Mouse (Mus musculus) urinary bladder, postnatal 14 days (tissue): ENCODE data around the gene Rap1gap2.
A peak's percentile ranks its signal among the peaks of the same experiment; 100 is the strongest.

ENCODE experiments used
- DNase-seq: peaks from one replicate; pipeline ENCODE4 v3.0.0; 2021; ENCODE audit warnings: low spot score

Rap1gap2 gene

GRCm38 (mm10) chr11:74537352-74537751 is 73.4 kb downstream of the Rap1gap2 start:
- DNase-seq = no peak

- DNase-seq = peak; percentile 29
These were observed 74.4 kb downstream of the Rap1gap2 start for GRCm38 (mm10) chr11:74536140-74536842.

GRCm38 (mm10) chr11:74534380-74534779 is 76.3 kb downstream of the Rap1gap2 start:
- no peak for DNase-seq

- no peak for DNase-seq
These were observed 77.7 kb downstream of the Rap1gap2 start for GRCm38 (mm10) chr11:74533050-74533449.

GRCm38 (mm10) chr11:74532401-74532800 is 78.3 kb downstream of the Rap1gap2 start:
- DNase-seq = no peak

GRCm38 (mm10) chr11:74531725-74532124 is 79.0 kb downstream of the Rap1gap2 start:
- no peak for DNase-seq

- peak; percentile 22 for DNase-seq
These were observed 80.9 kb downstream of the Rap1gap2 start for GRCm38 (mm10) chr11:74529803-74530202.

GRCm38 (mm10) chr11:74527555-74527954 is 83.2 kb downstream of the Rap1gap2 start:
- DNase-seq = no peak

GRCm38 (mm10) chr11:74526180-74527158 is 84.2 kb downstream of the Rap1gap2 start:
- peak; percentile 55 for DNase-seq

- DNase-seq = no peak
These were observed 85.1 kb downstream of the Rap1gap2 start for GRCm38 (mm10) chr11:74525605-74526004.

- no peak for DNase-seq
These were observed 85.5 kb downstream of the Rap1gap2 start for GRCm38 (mm10) chr11:74525205-74525604.

- DNase-seq = no peak
These were observed 86.4 kb downstream of the Rap1gap2 start for GRCm38 (mm10) chr11:74524050-74524965.

- DNase-seq = no peak
These were observed 87.3 kb downstream of the Rap1gap2 start for GRCm38 (mm10) chr11:74523210-74523951.

- peak; percentile 66 for DNase-seq
These were observed 88.1 kb downstream of the Rap1gap2 start for GRCm38 (mm10) chr11:74522487-74523209.

- DNase-seq = peak; percentile 30
These were observed 88.7 kb downstream of the Rap1gap2 start for GRCm38 (mm10) chr11:74521981-74522486.

- DNase-seq = no peak
These were observed 90.5 kb downstream of the Rap1gap2 start for GRCm38 (mm10) chr11:74520201-74520600.

- no peak for DNase-seq
These were observed 94.6 kb downstream of the Rap1gap2 start for GRCm38 (mm10) chr11:74516112-74516511.

GRCm38 (mm10) chr11:74515046-74515445 is 95.7 kb downstream of the Rap1gap2 start:
- no peak for DNase-seq

GRCm38 (mm10) chr11:74512595-74512994 is 98.1 kb downstream of the Rap1gap2 start:
- DNase-seq = no peak

- DNase-seq = no peak
These were observed 104.4 kb downstream of the Rap1gap2 start for GRCm38 (mm10) chr11:74506275-74506674.
